Mouse (Mus musculus) liver, postnatal 0 days (tissue): Measurements from ENCODE around the gene Paxx.

Experiments
- CTCF ChIP-seq: sonication (generic); IDR thresholded peaks from 2 replicates; pipeline ENCODE4 v1.5.1; 2016; ENCODE audit warnings: antibody characterized with exemption, low read depth
- EP300 ChIP-seq: IDR thresholded peaks from 2 replicates; pipeline ENCODE4 v1.6.1; 2016; ENCODE audit warnings: antibody characterized with exemption, low read depth, mild to moderate bottlenecking

DNA sequence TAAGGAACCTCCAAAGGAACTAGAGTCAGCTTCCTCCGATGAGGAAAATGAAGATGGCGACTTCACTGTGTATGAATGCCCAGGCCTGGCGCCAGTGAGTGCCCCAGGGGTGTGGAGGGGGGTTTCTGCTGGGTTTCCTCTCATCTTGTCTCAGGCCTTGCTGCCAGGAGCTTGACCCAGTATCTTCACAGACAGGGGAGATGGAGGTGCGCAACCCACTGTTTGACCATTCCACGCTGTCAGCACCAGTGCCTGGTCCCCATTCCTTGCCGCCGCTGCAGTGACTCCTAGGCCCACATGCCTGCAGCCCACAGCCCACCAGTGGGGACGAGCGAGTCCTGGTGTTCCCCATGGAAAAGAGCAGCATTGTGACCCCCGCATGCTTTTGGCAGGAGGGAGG is 52.0 kb downstream of the Paxx start:
- no peak for TF ChIP-seq CTCF
- no peak for TF ChIP-seq EP300
